Mouse (Mus musculus): ENCODE measurements at regions not wholly inside any gene's neighbourhood (a gene's known extent, or its start where the extent isn't known, plus 50 kb on each side); places are given as distances from the start of the nearest gene placed in this dataset.

DNA sequence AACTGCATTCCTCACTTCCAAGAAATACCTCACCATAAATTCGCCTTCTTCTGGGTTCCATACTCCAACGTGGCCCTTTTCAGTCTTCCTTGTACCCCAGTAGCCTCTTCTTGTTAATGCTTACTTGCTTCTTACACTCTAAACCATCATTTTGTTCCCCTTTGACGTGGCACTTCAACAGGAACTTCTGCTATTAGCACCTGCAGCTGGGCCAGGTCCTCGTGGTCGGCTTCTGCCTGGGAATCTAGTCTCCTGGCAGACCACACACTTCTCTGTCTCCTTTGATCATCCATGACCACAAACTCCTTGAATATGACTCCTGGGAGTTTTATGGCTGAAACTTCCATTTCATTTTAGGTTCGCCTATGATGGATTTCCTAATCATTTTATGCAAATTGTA lies 243.9 kb upstream of the Rag2 start:
- Histone ChIP-seq H3K27ac (ENCODE audit: insufficient read depth, low read depth) (no peak overlapping the region), H3K4me3 (replicated peaks in 1 of 3; ENCODE audit: low read depth in 2 of 3, low read length in 2 of 3, poor library complexity in 1 of 3) (no peak overlapping the region), H3K9me3 (replicated peaks; ENCODE audit: low read length) (no peaks in the 10 kb centered on the region), H3K27me3 (replicated peaks) (no peaks in the 10 kb centered on the region), H3K9ac (ENCODE audit: insufficient read depth, low read depth) (no peak overlapping the region), H3K4me2 (ENCODE audit: insufficient read depth, low read depth, poor library complexity, severe bottlenecking) (no peak overlapping the region), H3K36me3 (replicated peaks in 1 of 2; ENCODE audit: control insufficient read depth in 1 of 2, insufficient read depth in 1 of 2, low read length in 1 of 2) (no peaks in the 10 kb centered on the region), H3K4me1 (ENCODE audit: control insufficient read depth in 1 of 2, insufficient read depth in 2 of 2) (peaks cover 3 to 10% of the 10 kb centered on the region in 2 experiments; a peak in 1 of 4 replicates), H3K79me2 (replicated peaks; ENCODE audit: control insufficient read depth, extremely low read depth, insufficient read depth, poor library complexity, severe bottlenecking) (no peaks in the 10 kb centered on the region)
- dilution Hi-C loops (cut with MboI; ENCODE audit: extremely low pct_ligation_motif_present, extremely low pct_unique_long_range_greater_than_20kb, low sequenced_read_pairs) (no loop called here), in situ Hi-C loops (cut with MboI; ENCODE audit: low pct_ligation_motif_present, low pct_unique_long_range_greater_than_20kb, low sequenced_read_pairs) (no loop called here)
- TF ChIP-seq IRF4 (IDR thresholded peaks at IDR 0.05; ENCODE audit: low read depth, low read length) = 0 out of 2 replicates have a peak, but pooled peaks have one; percentile 28
- no peak for TF ChIP-seq CTCF (conservative IDR thresholded peaks at IDR 0.05 in 1 of 2, IDR thresholded peaks at IDR 0.05 in 1 of 2; ENCODE audit: low read depth in 2 of 2, low read length in 2 of 2)
- no peak for TF ChIP-seq MAZ (IDR thresholded peaks at IDR 0.05; ENCODE audit: low read depth, low read length)
- TF ChIP-seq GABPA (IDR thresholded peaks at IDR 0.05; ENCODE audit: insufficient replicate concordance, low read depth, low read length) = no peak
- no peak for TF ChIP-seq E2F4 (IDR thresholded peaks at IDR 0.05; ENCODE audit: insufficient replicate concordance, low read depth, low read length)
- peak; percentile 25; the same call in 1 of the 2 replicates for TF ChIP-seq EP300 (IDR thresholded peaks at IDR 0.05; ENCODE audit: low read length)
- no peak for TF ChIP-seq MXI1 (IDR thresholded peaks at IDR 0.05; ENCODE audit: low read depth, low read length)
- peak; percentile 56 for TF ChIP-seq MAX (IDR thresholded peaks at IDR 0.05; ENCODE audit: low read length)
- TF ChIP-seq ELF1 (IDR thresholded peaks at IDR 0.05; ENCODE audit: low read depth, low read length) = no peak
- no peak for TF ChIP-seq NRF1 (IDR thresholded peaks at IDR 0.05; ENCODE audit: low read depth, low read length)
- no peak for TF ChIP-seq ZNF384 (IDR thresholded peaks at IDR 0.05; ENCODE audit: low read depth, low read length)
- TF ChIP-seq TCF12 (IDR thresholded peaks at IDR 0.05; ENCODE audit: low read depth, low read length) = peak; percentile 46; the same call in 1 of the 2 replicates
- TF ChIP-seq RCOR1 (conservative IDR thresholded peaks at IDR 0.05; ENCODE audit: low read depth, low read length) = no peak
- TF ChIP-seq JUN (IDR thresholded peaks at IDR 0.05; ENCODE audit: insufficient read depth, low read depth, low read length) = no peak
- TF ChIP-seq BHLHE40 (IDR thresholded peaks at IDR 0.05; ENCODE audit: low read depth, low read length) = no peak
- TF ChIP-seq RAD21 (IDR thresholded peaks at IDR 0.05; ENCODE audit: low read depth, low read length) = no peak
- TF ChIP-seq MAFK (IDR thresholded peaks at IDR 0.05; ENCODE audit: insufficient replicate concordance, low read length) = no peak
- peak; percentile 53; the same call in 1 of the 2 replicates for TF ChIP-seq MYC (IDR thresholded peaks at IDR 0.05; ENCODE audit: low read depth, low read length)
- peak; percentile 27 for DNase-seq (ENCODE audit: extremely low read depth)

DNA sequence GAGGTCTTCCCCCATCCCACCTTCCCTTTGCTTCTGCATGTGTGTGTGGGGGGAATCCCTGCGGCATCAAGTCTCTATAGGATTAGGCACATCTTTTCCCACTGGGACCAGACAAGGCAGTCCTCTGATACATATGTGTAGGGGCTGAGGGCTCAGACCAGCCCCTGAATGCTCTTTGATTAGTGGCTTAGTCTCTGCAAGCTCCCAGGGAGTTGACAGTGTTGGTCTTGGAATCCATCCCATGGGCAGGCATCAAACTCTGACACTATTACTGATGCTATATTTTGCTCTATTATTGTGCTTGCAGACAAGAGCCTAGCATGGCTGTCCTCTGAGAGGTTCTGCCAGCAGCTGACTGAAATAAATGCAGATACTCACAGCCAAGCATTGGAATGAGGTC lies 209.5 kb upstream of the Rag2 start:
- dilution Hi-C loops (cut with MboI; ENCODE audit: extremely low pct_ligation_motif_present, extremely low pct_unique_long_range_greater_than_20kb, low sequenced_read_pairs) (no loop called here), in situ Hi-C loops (cut with MboI; ENCODE audit: low pct_ligation_motif_present, low pct_unique_long_range_greater_than_20kb, low sequenced_read_pairs) (no loop called here)
- H3K27ac ChIP-seq (ENCODE audit: insufficient read depth, low read depth) = no peak overlapping the region
- no peaks in the 10 kb centered on the region for H3K79me2 ChIP-seq (replicated peaks; ENCODE audit: control insufficient read depth, extremely low read depth, insufficient read depth, poor library complexity, severe bottlenecking)
- no peak overlapping the region for H3K4me3 ChIP-seq (replicated peaks in 1 of 3; ENCODE audit: low read depth in 2 of 3, low read length in 2 of 3, poor library complexity in 1 of 3)
- TF ChIP-seq MAZ (IDR thresholded peaks at IDR 0.05; ENCODE audit: low read depth, low read length) (no peak), CTCF (conservative IDR thresholded peaks at IDR 0.05 in 1 of 2, IDR thresholded peaks at IDR 0.05 in 1 of 2; ENCODE audit: low read depth in 2 of 2, low read length in 2 of 2) (no peak), POLR2A (IDR thresholded peaks at IDR 0.05; ENCODE audit: low read depth, low read length) (no peak), JUN (IDR thresholded peaks at IDR 0.05; ENCODE audit: insufficient read depth, low read depth, low read length) (no peak), POLR2AphosphoS2 (IDR thresholded peaks at IDR 0.05; ENCODE audit: low read depth, low read length) (no peak), MEF2A (IDR thresholded peaks at IDR 0.05; ENCODE audit: borderline replicate concordance, low read depth, low read length) (no peak), EP300 (IDR thresholded peaks at IDR 0.05; ENCODE audit: low read length) (no peak), CHD1 (IDR thresholded peaks at IDR 0.05; ENCODE audit: low read depth, low read length) (no peak), USF1 (IDR thresholded peaks at IDR 0.05; ENCODE audit: low read depth, low read length) (no peak), USF2 (conservative IDR thresholded peaks at IDR 0.05; ENCODE audit: low read depth, low read length) (no peak), RAD21 (IDR thresholded peaks at IDR 0.05; ENCODE audit: low read depth, low read length) (no peak), ZC3H11A (IDR thresholded peaks at IDR 0.05; ENCODE audit: low read depth, low read length) (no peak), SIN3A (IDR thresholded peaks at IDR 0.05; ENCODE audit: low read length) (no peak), ETS1 (conservative IDR thresholded peaks at IDR 0.05; ENCODE audit: low read depth, low read length) (no peak), ELF1 (IDR thresholded peaks at IDR 0.05; ENCODE audit: low read depth, low read length) (no peak), MYC (IDR thresholded peaks at IDR 0.05; ENCODE audit: low read depth, low read length) (no peak), HCFC1 (IDR thresholded peaks at IDR 0.05; ENCODE audit: low read depth, low read length) (no peak)
- H3K4me1 ChIP-seq (ENCODE audit: control insufficient read depth in 1 of 2, insufficient read depth in 2 of 2) = no peaks in the 10 kb centered on the region
- no peaks in the 10 kb centered on the region for H3K9me3 ChIP-seq (replicated peaks; ENCODE audit: low read length)
- DNase-seq (ENCODE audit: extremely low read depth) = no peak
- H3K4me2 ChIP-seq (ENCODE audit: insufficient read depth, low read depth, poor library complexity, severe bottlenecking) = no peak overlapping the region
- H3K9ac ChIP-seq (ENCODE audit: insufficient read depth, low read depth) = no peak overlapping the region
- H3K27me3 ChIP-seq (replicated peaks) = no peaks in the 10 kb centered on the region
- H3K36me3 ChIP-seq (replicated peaks in 1 of 2; ENCODE audit: control insufficient read depth in 1 of 2, insufficient read depth in 1 of 2, low read length in 1 of 2) = no peaks in the 10 kb centered on the region

Measured in CH12.LX (cell line).